Mouse (Mus musculus) G1E (cell line): ENCODE measurements at regions not wholly inside any gene's neighbourhood (a gene's known extent, or its start where the extent isn't known, plus 50 kb on each side); places are given as distances from the start of the nearest gene placed in this dataset.

Experiments used
- CTCF ChIP-seq: IDR thresholded peaks from 2 replicates; pipeline ENCODE4 v1.5.1; 2012; ENCODE audit warnings: low read depth, low read length, inconsistent platforms, mixed read lengths
- GATA1 ChIP-seq: IDR thresholded peaks from 2 replicates; pipeline ENCODE4 v1.6.1; 2012; ENCODE audit warnings: borderline replicate concordance, low read length, inconsistent platforms, mixed read lengths
- GATA2 ChIP-seq: IDR thresholded peaks from 2 replicates; pipeline ENCODE4 v1.6.1; 2012; ENCODE audit warnings: low read depth, low read length, inconsistent platforms, borderline replicate concordance
- POLR2AphosphoS5 ChIP-seq: IDR thresholded peaks from 2 replicates; pipeline ENCODE4 v1.6.1; 2012; ENCODE audit warnings: low read depth, low read length, inconsistent platforms; ENCODE audit not compliant: insufficient replicate concordance
- TAL1 ChIP-seq: conservative IDR thresholded peaks from 2 replicates; pipeline ENCODE4 v1.6.1; 2012; ENCODE audit warnings: low read depth, low read length, inconsistent platforms, mixed read lengths

DNA sequence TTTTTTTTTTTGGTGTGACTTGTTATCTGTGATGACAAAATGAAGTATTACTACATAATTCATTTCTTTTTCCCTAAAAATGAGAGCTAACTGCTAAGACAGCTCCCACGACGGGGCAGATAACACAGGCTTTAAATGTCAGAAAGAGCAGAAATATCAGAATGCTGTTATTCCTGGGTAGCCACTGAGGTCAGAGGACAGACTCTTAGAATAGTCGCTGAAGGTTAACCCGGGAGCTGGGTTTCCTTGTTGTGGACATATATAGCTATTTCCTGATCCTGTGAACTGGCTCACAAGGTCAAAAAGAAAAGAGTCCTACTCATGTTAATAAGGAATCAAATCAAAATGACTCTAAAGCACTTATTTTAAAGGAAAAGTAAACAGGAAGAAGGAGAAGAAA is 403.0 kb upstream of the Arglu1 start:
- TF ChIP-seq CTCF (no peak), POLR2AphosphoS5 (no peak), TAL1 (no peak), GATA2 (no peak), GATA1 (no peak)
